Mouse (Mus musculus): ENCODE measurements around the gene H60b. TPM values are rescaled to one million over a fixed set of nuclear protein-coding genes. Genes with fewer than 3 reads are reported as not detected.
"Not testable (repeated sequence)": the region's sequence is repeated elsewhere in the genome, so short reads cannot be mapped to it uniquely, and the experiment has no call there.

Gene H60b
- polyA plus RNA-seq, 1 experiment from 2014 or later: 0.76 TPM

DNA sequence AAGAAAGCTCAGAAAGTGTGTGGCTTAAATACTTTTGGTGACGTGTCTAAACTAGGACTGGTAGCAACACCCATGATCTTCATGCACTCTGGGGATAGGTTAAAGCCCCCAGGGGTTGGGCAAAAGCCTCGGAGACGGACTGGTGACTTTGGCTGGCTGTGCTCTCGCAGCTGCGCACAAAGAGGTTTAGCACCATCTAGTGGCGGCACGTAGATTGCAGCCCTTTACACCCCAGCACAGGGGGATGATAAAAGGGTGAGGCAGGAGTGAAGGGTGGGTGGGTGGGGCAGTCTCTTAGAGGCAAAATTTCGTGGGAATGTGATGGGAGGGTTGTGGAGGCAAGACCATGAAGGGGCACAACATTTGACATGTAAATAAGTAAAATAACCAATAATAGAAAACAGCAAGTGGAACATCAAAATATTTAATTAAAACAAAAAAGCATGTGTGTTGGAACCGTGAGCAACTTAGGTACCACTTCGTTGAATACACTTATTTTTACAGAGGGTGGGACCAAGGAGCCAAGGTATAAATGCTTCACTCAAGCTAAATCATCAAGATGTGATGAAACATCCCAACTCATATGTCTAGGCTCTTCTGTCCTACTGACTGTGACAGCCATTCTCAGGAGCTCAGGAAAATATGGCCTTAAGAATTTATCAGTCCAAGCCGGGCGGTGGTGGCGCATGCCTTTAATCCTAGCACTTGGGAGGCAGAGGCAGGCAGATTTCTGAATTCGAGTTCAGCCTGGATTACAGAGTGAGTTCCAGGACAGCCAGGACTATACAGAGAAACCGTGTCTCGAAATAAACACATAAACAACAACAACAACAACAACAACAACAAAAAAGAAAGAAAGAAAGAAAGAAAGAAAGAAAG, 5.6 kb downstream of the H60b start:
- H3K4me2 ChIP-seq (ENCODE audit: low read length): peak overlapping the region; percentile 39
- peak; percentile 79 for DNase-seq
- H3K36me3 ChIP-seq (ENCODE audit: control insufficient read depth, insufficient read depth, low read length); H3K9ac ChIP-seq (replicated peaks; ENCODE audit: low read length); H3K4me3 ChIP-seq (replicated peaks; ENCODE audit: low read depth, low read length); H3K4me1 ChIP-seq (ENCODE audit: control insufficient read depth, insufficient read depth, low read length); H3K9me3 ChIP-seq (ENCODE audit: control insufficient read depth, low read length); H3K27ac ChIP-seq (replicated peaks; ENCODE audit: low read depth, low read length): not testable (repeated sequence)
- peak; percentile 60; the same call in 1 of the 2 replicates for ATAC-seq (ENCODE audit: low FRiP score, low TSS enrichment)
- peaks cover 18% of the 10 kb centered on the region for H3K27me3 ChIP-seq (ENCODE audit: control insufficient read depth, insufficient read depth, low read length)
- WGBS: 37% methylated on average over 13 of the region's 16 CpGs

DNA sequence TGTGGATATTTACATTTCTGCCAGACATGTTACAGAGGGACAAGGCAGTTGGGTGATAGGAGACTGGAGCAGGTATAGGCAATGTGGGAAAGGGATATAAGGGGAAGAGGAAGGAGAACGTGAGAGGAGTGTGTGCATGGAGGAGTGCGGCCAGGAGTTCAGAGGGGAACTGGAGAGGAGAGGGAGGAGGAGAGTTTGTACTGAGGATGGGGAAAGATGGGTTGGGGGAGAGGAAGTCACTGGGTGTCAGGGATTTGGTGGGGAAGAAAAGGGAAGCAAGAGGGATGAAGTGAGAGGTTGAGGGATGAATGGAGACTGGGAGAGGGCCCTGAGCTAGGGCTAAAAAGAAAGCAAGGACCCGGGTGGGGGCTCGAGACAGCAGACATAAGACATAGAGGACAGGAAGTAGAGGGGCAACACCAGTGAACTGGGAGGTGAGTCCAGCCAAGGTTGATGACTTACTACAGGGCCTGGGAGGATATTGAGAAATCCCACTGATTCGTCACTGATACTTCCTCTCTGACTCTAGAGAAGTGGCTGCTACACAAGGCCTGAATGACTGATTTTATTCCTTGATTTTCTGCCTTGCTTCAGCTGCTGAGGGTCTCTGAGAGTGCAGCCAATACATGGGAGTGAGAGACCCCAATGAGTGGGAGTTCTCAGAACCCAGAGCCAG, 7.1 kb downstream of the H60b start:
- H3K4me3 ChIP-seq (replicated peaks; ENCODE audit: low read depth, low read length); H3K4me1 ChIP-seq (ENCODE audit: control insufficient read depth, insufficient read depth, low read length); H3K27ac ChIP-seq (replicated peaks; ENCODE audit: low read depth, low read length); H3K4me2 ChIP-seq (ENCODE audit: low read length); H3K9me3 ChIP-seq (ENCODE audit: control insufficient read depth, low read length); H3K9ac ChIP-seq (replicated peaks; ENCODE audit: low read length); DNase-seq; ATAC-seq (ENCODE audit: low FRiP score, low TSS enrichment); H3K27me3 ChIP-seq (ENCODE audit: control insufficient read depth, insufficient read depth, low read length); H3K36me3 ChIP-seq (ENCODE audit: control insufficient read depth, insufficient read depth, low read length): not testable (repeated sequence)
- 71% methylated on average over 5 of the region's 5 CpGs for WGBS

DNA sequence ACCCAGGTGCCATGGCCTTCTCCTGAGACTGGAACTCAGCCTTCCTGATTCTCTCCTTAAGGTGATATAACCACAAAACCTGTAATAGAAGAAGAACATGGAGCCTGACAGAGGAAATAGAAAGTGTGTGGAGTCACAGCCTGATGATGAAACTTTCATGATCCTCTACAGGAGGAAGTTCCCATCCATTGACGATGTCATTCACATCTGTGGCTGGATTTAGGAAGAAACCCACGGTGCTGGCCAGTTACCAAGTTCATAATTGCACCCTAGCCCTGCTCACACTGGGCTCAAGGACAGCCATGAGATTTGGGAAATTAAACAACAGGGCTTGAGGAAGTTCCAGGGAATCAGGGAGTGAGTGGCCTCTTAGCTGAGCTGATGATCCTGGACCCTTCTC, 7.6 kb downstream of the H60b start:
- not testable (repeated sequence) for H3K27me3 ChIP-seq (ENCODE audit: control insufficient read depth, insufficient read depth, low read length); H3K4me1 ChIP-seq (ENCODE audit: control insufficient read depth, insufficient read depth, low read length); H3K4me2 ChIP-seq (ENCODE audit: low read length); H3K36me3 ChIP-seq (ENCODE audit: control insufficient read depth, insufficient read depth, low read length); H3K9me3 ChIP-seq (ENCODE audit: control insufficient read depth, low read length); H3K9ac ChIP-seq (replicated peaks; ENCODE audit: low read length); H3K4me3 ChIP-seq (replicated peaks; ENCODE audit: low read depth, low read length); ATAC-seq (ENCODE audit: low FRiP score, low TSS enrichment); H3K27ac ChIP-seq (replicated peaks; ENCODE audit: low read depth, low read length); DNase-seq
- 75% methylated on average over 2 of the region's 2 CpGs for WGBS

DNA sequence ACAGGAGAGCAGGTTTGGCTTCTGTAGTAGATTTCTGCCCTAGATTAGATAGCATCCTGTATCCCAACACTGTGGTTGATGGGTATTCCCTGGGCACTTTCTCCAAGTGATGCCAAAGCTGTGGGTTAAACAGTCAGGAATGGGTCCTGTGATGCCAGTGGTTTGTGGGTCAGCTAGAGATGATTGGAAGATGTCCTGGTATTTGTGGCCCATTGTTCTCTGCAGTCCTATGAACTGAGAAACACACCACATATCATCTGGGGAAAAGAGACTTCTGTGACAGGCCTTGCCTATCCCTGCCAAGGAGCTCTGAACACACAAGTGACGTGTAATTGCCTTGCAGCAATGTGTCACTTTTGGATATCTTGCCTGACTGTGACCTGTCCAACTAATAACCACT, 8.7 kb downstream of the H60b start:
- H3K4me1 ChIP-seq (ENCODE audit: control insufficient read depth, insufficient read depth, low read length); H3K4me3 ChIP-seq (replicated peaks; ENCODE audit: low read depth, low read length); H3K27me3 ChIP-seq (ENCODE audit: control insufficient read depth, insufficient read depth, low read length); H3K36me3 ChIP-seq (ENCODE audit: control insufficient read depth, insufficient read depth, low read length); H3K9ac ChIP-seq (replicated peaks; ENCODE audit: low read length); H3K9me3 ChIP-seq (ENCODE audit: control insufficient read depth, low read length); ATAC-seq (ENCODE audit: low FRiP score, low TSS enrichment); H3K27ac ChIP-seq (replicated peaks; ENCODE audit: low read depth, low read length); DNase-seq; H3K4me2 ChIP-seq (ENCODE audit: low read length): not testable (repeated sequence)
- WGBS: 90% methylated on average over 1 of the region's 1 CpGs

DNA sequence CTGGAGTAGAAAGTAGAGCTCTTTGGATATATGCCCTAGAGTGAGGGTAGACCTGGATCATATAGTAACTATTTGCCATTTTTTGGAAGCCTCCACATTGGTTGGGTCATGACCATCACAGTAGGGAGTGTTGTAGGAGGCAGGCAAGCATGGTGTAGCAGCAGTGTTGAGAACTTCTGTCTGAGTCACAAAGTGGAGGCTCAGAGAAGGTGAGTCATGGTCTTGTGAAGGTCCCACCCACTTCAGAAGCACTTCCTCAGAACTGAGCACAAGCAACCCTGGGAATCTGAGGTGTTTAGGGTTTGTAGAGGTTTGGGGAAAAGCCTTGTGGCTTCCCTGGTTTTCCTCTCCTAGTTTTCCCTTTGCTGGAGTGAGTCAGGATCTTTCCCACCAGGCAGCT, 10.7 kb downstream of the H60b start:
- H3K27ac ChIP-seq (replicated peaks; ENCODE audit: low read depth, low read length); DNase-seq; H3K27me3 ChIP-seq (ENCODE audit: control insufficient read depth, insufficient read depth, low read length); H3K4me1 ChIP-seq (ENCODE audit: control insufficient read depth, insufficient read depth, low read length); H3K36me3 ChIP-seq (ENCODE audit: control insufficient read depth, insufficient read depth, low read length); H3K9me3 ChIP-seq (ENCODE audit: control insufficient read depth, low read length); ATAC-seq (ENCODE audit: low FRiP score, low TSS enrichment); H3K4me2 ChIP-seq (ENCODE audit: low read length); H3K9ac ChIP-seq (replicated peaks; ENCODE audit: low read length); H3K4me3 ChIP-seq (replicated peaks; ENCODE audit: low read depth, low read length): not testable (repeated sequence)

DNA sequence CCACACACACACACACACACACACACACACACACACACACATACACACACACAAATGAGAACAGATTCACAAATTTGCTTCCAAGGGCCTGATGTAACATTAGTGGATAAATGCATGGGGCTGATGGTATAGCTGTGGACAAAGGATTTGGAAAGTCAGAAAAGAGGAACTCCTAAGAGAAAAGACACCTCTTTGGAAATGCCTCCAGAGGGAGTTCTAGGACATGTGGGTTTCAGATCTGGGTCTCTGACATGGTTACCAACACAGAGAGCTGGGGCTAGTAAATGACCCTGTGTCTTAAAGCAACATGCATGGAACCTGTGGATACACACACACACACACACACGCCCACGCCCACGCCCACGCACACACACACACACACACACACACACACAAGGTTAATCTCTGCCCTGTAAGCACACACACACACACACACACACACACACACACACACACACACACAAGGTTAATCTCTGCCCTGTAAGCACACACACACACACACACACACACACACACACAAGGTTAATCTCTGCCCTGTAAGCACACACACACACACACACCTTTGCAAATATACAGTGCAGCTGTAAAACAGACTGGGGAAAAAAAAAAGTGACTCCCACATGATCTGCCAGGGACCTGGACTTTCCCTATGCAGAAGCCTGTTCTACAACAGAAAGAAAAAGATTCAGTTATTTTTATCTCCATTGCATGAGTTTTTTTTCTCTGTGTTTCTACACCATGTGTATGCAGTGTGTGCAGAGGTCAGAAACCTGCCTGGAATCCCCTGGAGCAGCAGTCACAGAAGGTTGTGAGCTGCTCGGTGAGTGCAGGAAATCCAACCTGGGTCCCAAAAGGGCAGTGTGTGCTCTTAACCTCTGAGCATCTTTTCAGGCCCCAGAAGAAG, 14.3 kb downstream of the H60b start:
- H3K36me3 ChIP-seq (ENCODE audit: control insufficient read depth, insufficient read depth, low read length); H3K4me2 ChIP-seq (ENCODE audit: low read length); H3K9ac ChIP-seq (replicated peaks; ENCODE audit: low read length); H3K9me3 ChIP-seq (ENCODE audit: control insufficient read depth, low read length); H3K4me3 ChIP-seq (replicated peaks; ENCODE audit: low read depth, low read length); H3K27ac ChIP-seq (replicated peaks; ENCODE audit: low read depth, low read length); DNase-seq; H3K4me1 ChIP-seq (ENCODE audit: control insufficient read depth, insufficient read depth, low read length); ATAC-seq (ENCODE audit: low FRiP score, low TSS enrichment); H3K27me3 ChIP-seq (ENCODE audit: control insufficient read depth, insufficient read depth, low read length): not testable (repeated sequence)
- 80% methylated on average over 4 of the region's 5 CpGs for WGBS

DNA sequence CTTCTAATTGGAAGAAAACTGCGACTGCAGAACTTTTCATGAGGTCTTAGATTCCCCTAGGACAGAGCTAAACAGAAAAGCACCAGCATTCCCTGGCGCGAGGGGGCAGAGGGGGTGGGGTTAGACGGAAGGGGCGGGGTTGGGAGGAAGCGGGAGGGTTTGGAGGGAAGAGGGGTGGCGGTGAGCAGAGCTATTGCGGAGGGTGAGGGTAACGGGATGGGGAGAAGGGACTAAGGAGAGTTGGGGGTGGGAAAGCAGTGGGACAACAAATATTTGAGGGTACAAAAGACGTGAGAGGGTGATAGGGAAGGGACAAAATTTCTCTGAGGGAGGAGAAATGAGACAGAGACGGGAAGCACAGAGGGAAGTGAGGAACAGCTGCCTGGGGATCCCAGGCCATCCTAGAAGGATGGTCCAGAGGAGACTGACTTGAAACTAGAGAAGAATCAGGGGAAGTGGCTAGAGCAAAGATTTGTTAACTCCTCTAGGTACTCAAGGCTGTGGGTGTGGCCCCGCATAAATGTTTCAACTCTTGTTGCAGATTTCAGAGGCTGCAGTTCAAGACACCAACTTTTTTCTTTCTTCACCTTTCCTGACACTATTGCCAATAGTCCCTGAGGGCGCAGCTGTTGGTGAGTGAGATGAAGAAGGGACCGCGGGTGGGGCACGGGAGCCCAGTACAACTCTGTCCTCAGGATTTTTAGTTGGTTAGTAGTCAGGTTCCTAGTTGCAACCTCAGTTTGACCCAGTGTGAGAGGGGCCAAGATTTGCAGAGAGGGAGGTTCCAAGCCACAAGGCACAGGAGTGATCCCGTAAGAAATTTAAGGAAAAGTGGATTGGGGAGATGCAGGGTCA, 15.2 kb downstream of the H60b start:
- not testable (repeated sequence) for H3K36me3 ChIP-seq (ENCODE audit: control insufficient read depth, insufficient read depth, low read length); H3K9ac ChIP-seq (replicated peaks; ENCODE audit: low read length); DNase-seq; H3K4me2 ChIP-seq (ENCODE audit: low read length); H3K27ac ChIP-seq (replicated peaks; ENCODE audit: low read depth, low read length); ATAC-seq (ENCODE audit: low FRiP score, low TSS enrichment); H3K9me3 ChIP-seq (ENCODE audit: control insufficient read depth, low read length); H3K4me1 ChIP-seq (ENCODE audit: control insufficient read depth, insufficient read depth, low read length); H3K27me3 ChIP-seq (ENCODE audit: control insufficient read depth, insufficient read depth, low read length); H3K4me3 ChIP-seq (replicated peaks; ENCODE audit: low read depth, low read length)
- WGBS: 15% methylated on average over 11 of the region's 17 CpGs

DNA sequence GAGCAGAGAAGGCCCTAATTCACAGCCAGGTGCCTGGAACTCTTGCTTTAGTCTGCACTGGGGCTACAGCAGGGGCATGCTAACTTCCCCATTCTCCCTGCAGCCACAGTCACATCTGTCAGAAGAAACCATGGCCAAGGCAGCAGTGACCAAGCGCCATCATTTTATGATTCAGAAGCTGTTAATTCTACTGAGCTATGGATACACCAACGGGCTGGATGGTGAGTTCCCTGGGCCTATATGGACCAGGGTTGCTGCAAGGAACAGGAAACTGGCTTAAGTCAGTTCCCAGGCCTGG, 15.8 kb downstream of the H60b start:
- not testable (repeated sequence) for H3K4me1 ChIP-seq (ENCODE audit: control insufficient read depth, insufficient read depth, low read length); DNase-seq

More for the DNA sequence above, 15.8 kb downstream of the H60b start:
- not testable (repeated sequence) for H3K4me3 ChIP-seq (replicated peaks; ENCODE audit: low read depth, low read length); H3K9me3 ChIP-seq (ENCODE audit: control insufficient read depth, low read length); H3K4me2 ChIP-seq (ENCODE audit: low read length); H3K9ac ChIP-seq (replicated peaks; ENCODE audit: low read length); H3K36me3 ChIP-seq (ENCODE audit: control insufficient read depth, insufficient read depth, low read length); H3K27ac ChIP-seq (replicated peaks; ENCODE audit: low read depth, low read length); H3K27me3 ChIP-seq (ENCODE audit: control insufficient read depth, insufficient read depth, low read length); ATAC-seq (ENCODE audit: low FRiP score, low TSS enrichment)
- WGBS: 80% methylated on average over 2 of the region's 2 CpGs

All from midbrain, embryonic 14.5 days (tissue).